ENCODE assay signal across 17 mouse cellular contexts in genomic region chr2:164783926-164784581, GRCm38 (mm10). TPM values are rescaled to one million over a fixed set of nuclear protein-coding genes. Genes with fewer than 3 reads are reported as not detected.
DNase-seq lines count a peak whose midpoint lies in the region; ATAC-seq and TF ChIP-seq lines count a peak whose summit lies in the region.
"Had no signal": no experiment of that assay in that cellular context is flagged by ENCODE, and none has a peak within 500 bp of the region (broad histone marks: within the 10 kb centered on the region; RNA-seq: fewer than 3 reads in every experiment).

No protein-coding gene starts in this region.

- H3K9ac ChIP-seq in liver, embryonic 14.5 days (replicated peaks), result no peak overlapping the region

- no peak overlapping the region for H3K4me3 ChIP-seq in heart, embryonic 10.5 days
- H3K4me3 ChIP-seq in thymus, adult 2 months (ENCODE audit: control insufficient read depth, insufficient read depth, low read length), result no peak overlapping the region
- no peak overlapping the region for H3K4me3 ChIP-seq in liver, embryonic 14.5 days (ENCODE audit: insufficient read depth in 1 of 2, low read depth in 2 of 2, low read length in 2 of 2)
- H3K4me3 ChIP-seq in kidney, adult 2 months (ENCODE audit: insufficient read depth, low read depth, low read length), result no peak overlapping the region
- H3K4me3 ChIP-seq: forebrain, embryonic 13.5 days had no signal

- H3K36me3 ChIP-seq in heart, embryonic 10.5 days, result peaks cover 7% of the 10 kb centered on the region; the same call in 1 of the 2 replicates
- no peaks in the 10 kb centered on the region for H3K36me3 ChIP-seq in thymus, adult 2 months (ENCODE audit: control insufficient read depth, insufficient read depth, low read length)
- H3K36me3 ChIP-seq in liver, embryonic 14.5 days (replicated peaks; ENCODE audit: control insufficient read depth, insufficient read depth, low read depth), result no peaks in the 10 kb centered on the region
- H3K36me3 ChIP-seq in kidney, adult 2 months (ENCODE audit: control insufficient read depth, insufficient read depth, low read length), result no peaks in the 10 kb centered on the region
- H3K36me3 ChIP-seq: neural tube, embryonic 13.5 days had no signal

- peaks cover 30% of the 10 kb centered on the region for H3K4me1 ChIP-seq in heart, embryonic 10.5 days
- H3K4me1 ChIP-seq in thymus, adult 2 months (replicated peaks; ENCODE audit: control insufficient read depth, insufficient read depth, low read length), result peaks cover 8% of the 10 kb centered on the region
- peaks cover 14 to 24% of the 10 kb centered on the region in 2 experiments for H3K4me1 ChIP-seq in liver, embryonic 14.5 days (replicated peaks; ENCODE audit: control insufficient read depth in 2 of 2, insufficient read depth in 2 of 2, low read length in 1 of 2)
- peaks cover 7% of the 10 kb centered on the region; the same call in 1 of the 2 replicates for H3K4me1 ChIP-seq in kidney, adult 2 months (ENCODE audit: control insufficient read depth, insufficient read depth, low read length)

- no peak for TF ChIP-seq EP300 in liver, embryonic 14.5 days (IDR thresholded peaks at IDR 0.05; ENCODE audit: low read depth)

- intact Hi-C loops in heart, postnatal 25 days (cut with DNase I), result no loop called here

- no peak for TF ChIP-seq POLR2A in thymus, adult 2 months (IDR thresholded peaks at IDR 0.05; ENCODE audit: control insufficient read depth, extremely low read depth, insufficient read depth, low read length, poor library complexity)
- TF ChIP-seq POLR2A in kidney, adult 2 months (IDR thresholded peaks at IDR 0.05; ENCODE audit: low read depth, low read length), result no peak

- WGBS in heart, embryonic 10.5 days, result 74% methylated on average over 7 of the region's 7 CpGs
- WGBS in thymus, adult 2 months, result 84% methylated on average over 7 of the region's 7 CpGs
- WGBS in liver, embryonic 14.5 days (ENCODE audit: insufficient replicate concordance), result 63% methylated on average over 7 of the region's 7 CpGs
- 63% methylated on average over 7 of the region's 7 CpGs for WGBS in kidney, adult 2 months

- no peak overlapping the region for H3K4me2 ChIP-seq in liver, embryonic 14.5 days (ENCODE audit: low read depth)

- ATAC-seq in liver, embryonic 14.5 days (ENCODE audit: insufficient read depth), result no peak
- ATAC-seq in cerebellum, adult (ENCODE audit: insufficient number of reproducible peaks, low FRiP score, low TSS enrichment), result no peak
- ATAC-seq: forebrain, embryonic 13.5 days had no signal

- H3K9me3 ChIP-seq in heart, embryonic 10.5 days, result no peaks in the 10 kb centered on the region
- no peaks in the 10 kb centered on the region for H3K9me3 ChIP-seq in liver, embryonic 14.5 days (ENCODE audit: control insufficient read depth, low read length)
- H3K9me3 ChIP-seq: embryonic facial prominence, embryonic 13.5 days; forebrain, embryonic 13.5 days; G1E; midbrain, embryonic 10.5 days; neural tube, embryonic 13.5 days had no signal

- peak; percentile 63 for DNase-seq in heart, embryonic 10.5 days (ENCODE audit: low spot score)
- DNase-seq in heart, postnatal 25 days (ENCODE audit: low spot score), result no peak
- peak; percentile 39 for DNase-seq in thymus, postnatal 0 days (ENCODE audit: low spot score)
- DNase-seq in thymus, adult 2 months, result no peak
- DNase-seq in liver, embryonic 14.5 days (ENCODE audit: low read depth in 3 of 3, low spot score in 3 of 3), result no peak
- DNase-seq in gastrocnemius, adult 8-10 months (ENCODE audit: low spot score in 2 of 2), result no peak
- no peak for DNase-seq in kidney, adult 2 months
- DNase-seq: adrenal gland, postnatal 14 days; cerebellum, adult 11 months; kidney, postnatal 14 days had no signal

- TF ChIP-seq CTCF in thymus, adult 2 months (IDR thresholded peaks at IDR 0.05; ENCODE audit: borderline replicate concordance, control insufficient read depth, extremely low read depth, insufficient read depth, low read length, poor library complexity), result no peak
- peak; percentile 44; the same call in 1 of the 2 replicates for TF ChIP-seq CTCF in liver, embryonic 14.5 days (IDR thresholded peaks at IDR 0.05; ENCODE audit: low read depth)
- no peak; the same call in 1 of the 2 replicates for TF ChIP-seq CTCF in kidney, adult 2 months (conservative IDR thresholded peaks at IDR 0.05; ENCODE audit: insufficient read depth, insufficient read length, low read depth, low read length)

- H3K27me3 ChIP-seq in heart, embryonic 10.5 days (ENCODE audit: insufficient read depth, poor library complexity, severe bottlenecking), result no peaks in the 10 kb centered on the region
- H3K27me3 ChIP-seq in thymus, adult 2 months (ENCODE audit: control insufficient read depth, insufficient read depth, low read length), result no peaks in the 10 kb centered on the region
- peaks cover 12% of the 10 kb centered on the region for H3K27me3 ChIP-seq in liver, embryonic 14.5 days (ENCODE audit: control insufficient read depth, insufficient read depth, low read length)
- no peaks in the 10 kb centered on the region for H3K27me3 ChIP-seq in kidney, adult 2 months (replicated peaks; ENCODE audit: control insufficient read depth, insufficient read depth, low read length)
- H3K27me3 ChIP-seq: embryonic facial prominence, embryonic 13.5 days; forebrain, embryonic 13.5 days; neural tube, embryonic 13.5 days had no signal

- H3K27ac ChIP-seq in heart, embryonic 10.5 days, result no peak overlapping the region
- H3K27ac ChIP-seq in thymus, adult 2 months (ENCODE audit: control insufficient read depth, insufficient read depth, low read length), result no peak overlapping the region
- H3K27ac ChIP-seq in liver, embryonic 14.5 days, result no peak overlapping the region
- H3K27ac ChIP-seq in kidney, adult 2 months (ENCODE audit: insufficient read depth, low read depth, low read length), result no peak overlapping the region
- H3K27ac ChIP-seq: forebrain, embryonic 13.5 days; midbrain, embryonic 10.5 days; neural tube, embryonic 13.5 days had no signal

RNA-seq across cellular contexts. Expression of gene Snx21, which starts 1.6 kb away (rescaled TPM):
- polyA plus RNA-seq in heart, embryonic 10.5 days (2016; fragmentation: Nextera tagmentation; extraction: Ambion mirVana), result 19.1 and 29.5 TPM in 2 replicates
- total RNA-seq in heart, postnatal 25 days (2021), result 10 to 100 TPM; 24.7 to 27.5 TPM
- 7.0 and 7.7 TPM in 2 replicates for polyA plus RNA-seq in thymus, postnatal 0 days (2015; fragmentation: Nextera tagmentation; extraction: Ambion mirVana)
- 9.0 and 11.9 TPM in 2 replicates for polyA plus RNA-seq in thymus, adult 2 months (2012; rRNA removed)
- polyA plus RNA-seq in liver, embryonic 14.5 days (2012; rRNA removed), result 2.3 TPM in 2 replicates
- 2.9 and 4.4 TPM in 2 replicates for polyA plus RNA-seq in liver, embryonic 14.5 days (2014; fragmentation: Nextera tagmentation; extraction: Ambion mirVana)
- total RNA-seq in gastrocnemius, adult 8-10 months (2022), result 10 to 100 TPM; 23.5 to 24.8 (median 24.4) TPM
- polyA plus RNA-seq in kidney, adult 2 months (2012; rRNA removed), result 23.2 and 32.9 TPM in 2 replicates

RNA-seq across cellular contexts. Expression of gene Tnnc2, which starts 4.3 kb away (rescaled TPM):
- 0.67 TPM in 1 of 2 replicates, not detected in the other for polyA plus RNA-seq in heart, embryonic 10.5 days (2016; fragmentation: Nextera tagmentation; extraction: Ambion mirVana)
- not detected for total RNA-seq in heart, postnatal 25 days (2021)
- polyA plus RNA-seq in thymus, postnatal 0 days (2015; fragmentation: Nextera tagmentation; extraction: Ambion mirVana), result 5.8 and 10.7 TPM in 2 replicates
- 0.38 TPM in 1 of 2 replicates, not detected in the other for polyA plus RNA-seq in thymus, adult 2 months (2012; rRNA removed)
- polyA plus RNA-seq in liver, embryonic 14.5 days (2012; rRNA removed), result 0.15 and 0.32 TPM in 2 replicates
- 0.44 TPM in 1 of 2 replicates, not detected in the other for polyA plus RNA-seq in liver, embryonic 14.5 days (2014; fragmentation: Nextera tagmentation; extraction: Ambion mirVana)
- total RNA-seq in gastrocnemius, adult 8-10 months (2022), result over 10,000 TPM; 10,643 to 17,408 (median 13,587) TPM
- polyA plus RNA-seq in kidney, adult 2 months (2012; rRNA removed), result 124 TPM in 1 of 2 replicates, not detected in the other
- total RNA-seq: G1E; granulocyte monocyte progenitor cell, adult 5-6 weeks had no signal
- polyA plus RNA-seq: forebrain, embryonic 13.5 days; G1E; midbrain, embryonic 10.5 days had no signal

RNA-seq across cellular contexts. Expression of gene Ube2c, which starts 14.4 kb away (rescaled TPM):
- polyA plus RNA-seq in heart, embryonic 10.5 days (2016; fragmentation: Nextera tagmentation; extraction: Ambion mirVana), result 496 and 550 TPM in 2 replicates
- 1 to 10 TPM; 2.4 to 2.9 TPM for total RNA-seq in heart, postnatal 25 days (2021)
- polyA plus RNA-seq in thymus, postnatal 0 days (2015; fragmentation: Nextera tagmentation; extraction: Ambion mirVana), result 379 and 497 TPM in 2 replicates
- 327 and 434 TPM in 2 replicates for polyA plus RNA-seq in thymus, adult 2 months (2012; rRNA removed)
- 459 and 465 TPM in 2 replicates for polyA plus RNA-seq in liver, embryonic 14.5 days (2012; rRNA removed)
- polyA plus RNA-seq in liver, embryonic 14.5 days (2014; fragmentation: Nextera tagmentation; extraction: Ambion mirVana), result 533 and 562 TPM in 2 replicates
- under 1 TPM in 3 of 4 experiments, not detected in 1; 0.29 to 0.38 (median 0.38) TPM for total RNA-seq in gastrocnemius, adult 8-10 months (2022)
- 6.6 and 7.1 TPM in 2 replicates for polyA plus RNA-seq in kidney, adult 2 months (2012; rRNA removed)

RNA-seq across cellular contexts. Expression of gene Acot8, which starts 20.6 kb away (rescaled TPM):
- 17.8 and 21.5 TPM in 2 replicates for polyA plus RNA-seq in heart, embryonic 10.5 days (2016; fragmentation: Nextera tagmentation; extraction: Ambion mirVana)
- 10 to 100 TPM; 10.7 to 12.2 TPM for total RNA-seq in heart, postnatal 25 days (2021)
- 30.0 and 31.1 TPM in 2 replicates for polyA plus RNA-seq in thymus, postnatal 0 days (2015; fragmentation: Nextera tagmentation; extraction: Ambion mirVana)
- polyA plus RNA-seq in thymus, adult 2 months (2012; rRNA removed), result 84.6 and 87.9 TPM in 2 replicates
- 20.6 and 22.1 TPM in 2 replicates for polyA plus RNA-seq in liver, embryonic 14.5 days (2012; rRNA removed)
- polyA plus RNA-seq in liver, embryonic 14.5 days (2014; fragmentation: Nextera tagmentation; extraction: Ambion mirVana), result 13.5 and 14.7 TPM in 2 replicates
- 10 to 100 TPM in 1 of 4 experiments, 1 to 10 TPM in 3; 8.1 to 10.9 (median 8.4) TPM for total RNA-seq in gastrocnemius, adult 8-10 months (2022)
- 68.4 and 75.7 TPM in 2 replicates for polyA plus RNA-seq in kidney, adult 2 months (2012; rRNA removed)

RNA-seq across cellular contexts. Expression of gene Zswim3, which starts 20.8 kb away (rescaled TPM):
- 7.7 and 9.7 TPM in 2 replicates for polyA plus RNA-seq in heart, embryonic 10.5 days (2016; fragmentation: Nextera tagmentation; extraction: Ambion mirVana)
- 1 to 10 TPM; 2.5 to 3.1 TPM for total RNA-seq in heart, postnatal 25 days (2021)
- polyA plus RNA-seq in thymus, postnatal 0 days (2015; fragmentation: Nextera tagmentation; extraction: Ambion mirVana), result 7.1 TPM in 2 replicates
- 5.9 and 6.2 TPM in 2 replicates for polyA plus RNA-seq in thymus, adult 2 months (2012; rRNA removed)
- polyA plus RNA-seq in liver, embryonic 14.5 days (2012; rRNA removed), result 2.2 and 2.4 TPM in 2 replicates
- polyA plus RNA-seq in liver, embryonic 14.5 days (2014; fragmentation: Nextera tagmentation; extraction: Ambion mirVana), result 3.7 and 4.5 TPM in 2 replicates
- total RNA-seq in gastrocnemius, adult 8-10 months (2022), result 1 to 10 TPM in 3 of 4 experiments, under 1 TPM in 1; 0.90 to 1.7 (median 1.2) TPM
- 2.2 and 2.7 TPM in 2 replicates for polyA plus RNA-seq in kidney, adult 2 months (2012; rRNA removed)

Comparison
In these comparisons a context has a peak if more than half of its experiments do, and no peak if none do; other contexts are left out.
1. DNase-seq: peak in heart, embryonic 10.5 days (single experiment) and thymus, postnatal 0 days (single experiment); none in heart, postnatal 25 days (single experiment), thymus, adult 2 months (single experiment), liver, embryonic 14.5 days (0 of 3), gastrocnemius, adult 8-10 months (0 of 2) and kidney, adult 2 months (single experiment).
2. RNA of gene Ube2c, which starts 14.4 kb away (polyA plus RNA-seq): 496 to 550 TPM in heart, embryonic 10.5 days, 459 to 562 TPM in liver, embryonic 14.5 days, 379 to 497 TPM in thymus, postnatal 0 days and 327 to 434 TPM in thymus, adult 2 months; 6.6 to 7.1 TPM in kidney, adult 2 months; every median in the first group is over 10 times any median in the second.